Mouse (Mus musculus) MEL (cell line): ENCODE results near the gene Zfp617.

Experiments
- CTCF ChIP-seq, 3 experiments: IDR thresholded peaks in 2 of 3; conservative IDR thresholded peaks in 1 of 3; 2 replicates each; pipeline ENCODE4 v1.5.1; 2011 to 2012; ENCODE audit warnings: low read length in 3 of 3, low read depth in 2 of 3, mild to moderate bottlenecking in 2 of 3, improper control_type of control experiment in 1 of 3, inconsistent platforms in 1 of 3, mixed read lengths in 1 of 3, moderate library complexity in 1 of 3; ENCODE audit not compliant: control insufficient read depth in 1 of 3, insufficient read depth in 1 of 3, poor library complexity in 1 of 3, severe bottlenecking in 1 of 3
- GATA1 ChIP-seq: IDR thresholded peaks from 2 replicates; pipeline ENCODE4 v1.6.1; 2011; ENCODE audit warnings: low read depth, low read length, improper control_type of control experiment
- HCFC1 ChIP-seq: IDR thresholded peaks from 2 replicates; pipeline ENCODE4 v1.6.1; 2012; ENCODE audit warnings: low read depth, mild to moderate bottlenecking, inconsistent platforms, low read length, improper control_type of control experiment, moderate library complexity
- NRF1 ChIP-seq: IDR thresholded peaks from 2 replicates; pipeline ENCODE4 v1.6.1; 2014; ENCODE audit warnings: low read depth, mild to moderate bottlenecking, inconsistent platforms, low read length, improper control_type of control experiment, moderate library complexity; ENCODE audit not compliant: poor library complexity, insufficient read depth, severe bottlenecking
- POLR2A ChIP-seq, 2 experiments: IDR thresholded peaks; 2 replicates each; pipeline ENCODE4 v1.6.1; 2011 to 2012; ENCODE audit warnings: low read length in 2 of 2, mild to moderate bottlenecking in 2 of 2, control low read depth in 1 of 2, improper control_type of control experiment in 1 of 2, low read depth in 1 of 2, moderate library complexity in 1 of 2; ENCODE audit not compliant: control insufficient read depth in 1 of 2, insufficient read depth in 1 of 2, poor library complexity in 1 of 2
- RCOR1 ChIP-seq: IDR thresholded peaks from 2 replicates; pipeline ENCODE4 v1.6.1; 2012; ENCODE audit warnings: low read depth, mild to moderate bottlenecking, inconsistent platforms, low read length, improper control_type of control experiment

DNA sequence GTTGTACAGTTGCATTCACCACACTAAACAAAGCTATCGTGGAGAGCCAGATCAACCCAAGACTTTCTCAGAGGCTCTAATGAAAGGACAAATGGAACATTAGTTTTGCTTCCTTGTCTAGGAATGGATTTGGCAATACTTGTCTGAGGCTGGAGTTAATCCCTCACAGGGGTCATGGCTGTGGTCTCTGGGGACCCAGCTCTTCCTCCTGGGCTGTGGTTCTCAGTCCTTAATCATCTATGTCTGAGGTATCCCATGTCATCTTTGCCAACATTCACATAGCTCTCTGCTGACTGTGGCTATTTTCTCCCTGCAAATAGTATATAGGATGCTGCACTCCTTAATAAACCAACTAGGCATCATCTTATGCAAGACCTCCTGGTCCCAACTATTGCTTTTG is 33.3 kb downstream of the Zfp617 start:
- TF ChIP-seq NRF1 (no peak), CTCF (IDR thresholded peaks at IDR 0.05 in 2 of 3, conservative IDR thresholded peaks at IDR 0.05 in 1 of 3; ENCODE audit: control insufficient read depth in 1 of 3, insufficient read depth in 1 of 3, low read depth in 2 of 3, low read length in 3 of 3, poor library complexity in 1 of 3, severe bottlenecking in 1 of 3) (no peak), RCOR1 (no peak), POLR2A (IDR thresholded peaks at IDR 0.05; ENCODE audit: control insufficient read depth in 1 of 2, insufficient read depth in 1 of 2, low read depth in 1 of 2, low read length in 2 of 2, poor library complexity in 1 of 2) (no peak), GATA1 (no peak), HCFC1 (no peak)
